Comparison of ENCODE assay signal across 8 mouse cellular contexts in the genomic region with DNA sequence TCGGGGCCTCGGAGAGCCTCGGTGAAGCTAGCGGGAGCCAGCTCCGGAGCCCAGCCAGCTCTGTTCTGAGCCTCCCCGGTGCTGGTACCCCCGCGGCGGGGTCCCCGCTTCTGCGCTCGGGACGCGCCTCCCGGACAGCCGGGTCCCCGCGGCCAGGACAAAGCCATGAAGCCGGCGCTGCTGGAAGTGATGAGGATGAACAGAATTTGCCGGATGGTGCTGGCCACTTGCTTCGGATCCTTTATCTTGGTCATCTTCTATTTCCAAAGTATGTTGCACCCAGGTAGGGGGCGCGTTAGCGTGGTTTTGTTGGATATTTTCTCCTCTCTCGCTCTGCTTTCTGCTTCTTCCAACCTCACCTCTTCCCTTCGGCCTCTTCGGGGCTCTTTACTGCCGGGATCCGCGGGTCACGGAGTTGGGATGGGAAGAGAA. TPM values are rescaled to one million over a fixed set of nuclear protein-coding genes. Genes with fewer than 3 reads are reported as not detected.
A peak's percentile ranks its signal among the peaks of the same experiment; 100 is the strongest.
DNase-seq lines count a peak whose midpoint lies in the region; ATAC-seq and TF ChIP-seq lines count a peak whose summit lies in the region.

No protein-coding gene starts in this region.

- ATAC-seq in heart, postnatal 0 days (ENCODE audit: insufficient read depth, low read depth): peak; percentile 39; the same call in 1 of the 2 replicates
- ATAC-seq in lung, embryonic 14.5 days (ENCODE audit: insufficient read depth): peak; percentile 52

- H3K36me3 ChIP-seq in embryonic facial prominence, embryonic 10.5 days (replicated peaks): no peaks in the 10 kb centered on the region
- no peaks in the 10 kb centered on the region for H3K36me3 ChIP-seq in heart, postnatal 0 days (replicated peaks; ENCODE audit: control insufficient read depth, insufficient read depth, low read length)
- no peaks in the 10 kb centered on the region for H3K36me3 ChIP-seq in lung, embryonic 14.5 days (ENCODE audit: insufficient read depth)

- H3K27ac ChIP-seq in embryonic facial prominence, embryonic 10.5 days (replicated peaks): peak overlapping the region; percentile 86
- H3K27ac ChIP-seq in heart, postnatal 0 days (ENCODE audit: low read depth): peak overlapping the region; percentile 11; the same call in 1 of the 2 replicates
- H3K27ac ChIP-seq in lung, embryonic 14.5 days (ENCODE audit: low read depth): peak overlapping the region; percentile 82

- DNase-seq in CD4-positive, CD25-positive, alpha-beta regulatory T cell, adult 2 months (ENCODE audit: low read depth, low spot score): peak; percentile 39
- DNase-seq in adipocyte (ENCODE audit: low spot score): peak; percentile 63
- DNase-seq in embryonic facial prominence, embryonic 10.5 days (ENCODE audit: low spot score): no peak
- no peak for DNase-seq in heart, postnatal 0 days (ENCODE audit: low spot score)
- DNase-seq in layer of hippocampus, adult 18-20 months (ENCODE audit: low spot score in 2 of 2): peak; percentile 57 to 73
- DNase-seq in lung, embryonic 14.5 days: peak; percentile 71
- peak; percentile 68 for DNase-seq in retina, postnatal 1 day
- no peak for DNase-seq in T-cell, adult 2 months (ENCODE audit: low spot score)

- H3K4me1 ChIP-seq in embryonic facial prominence, embryonic 10.5 days: peaks cover 41% of the 10 kb centered on the region
- peaks cover 16% of the 10 kb centered on the region for H3K4me1 ChIP-seq in heart, postnatal 0 days (ENCODE audit: control insufficient read depth, insufficient read depth)
- H3K4me1 ChIP-seq in lung, embryonic 14.5 days (ENCODE audit: insufficient read depth): peaks cover 5% of the 10 kb centered on the region

- H3K4me2 ChIP-seq in heart, postnatal 0 days (ENCODE audit: low read depth, low read length): peak overlapping the region; percentile 83
- peak overlapping the region; percentile 85 for H3K4me2 ChIP-seq in lung, embryonic 14.5 days

- no peaks in the 10 kb centered on the region for H3K9me3 ChIP-seq in embryonic facial prominence, embryonic 10.5 days
- H3K9me3 ChIP-seq in heart, postnatal 0 days (replicated peaks; ENCODE audit: control insufficient read depth, low read length): no peaks in the 10 kb centered on the region
- H3K9me3 ChIP-seq in lung, embryonic 14.5 days (ENCODE audit: low read depth, low read length): no peaks in the 10 kb centered on the region

- WGBS in embryonic facial prominence, embryonic 10.5 days: under 1% methylated on average over 32 of the region's 32 CpGs
- 0% methylated on average over 32 of the region's 32 CpGs for WGBS in heart, postnatal 0 days
- WGBS in lung, embryonic 14.5 days: under 1% methylated on average over 32 of the region's 32 CpGs

- peak overlapping the region; percentile 79 for H3K4me3 ChIP-seq in embryonic facial prominence, embryonic 10.5 days
- H3K4me3 ChIP-seq in heart, postnatal 0 days (ENCODE audit: low read depth, low read length): peak overlapping the region; percentile 59
- H3K4me3 ChIP-seq in lung, embryonic 14.5 days (ENCODE audit: low read depth, low read length): peak overlapping the region; percentile 72

- peaks cover 69% of the 10 kb centered on the region for H3K27me3 ChIP-seq in embryonic facial prominence, embryonic 10.5 days (replicated peaks; ENCODE audit: low read depth, poor library complexity, severe bottlenecking)
- H3K27me3 ChIP-seq in heart, postnatal 0 days (ENCODE audit: control insufficient read depth, insufficient read depth, low read length): peaks cover 7% of the 10 kb centered on the region; the same call in 1 of the 2 replicates
- peaks cover 8% of the 10 kb centered on the region; the same call in 1 of the 2 replicates for H3K27me3 ChIP-seq in lung, embryonic 14.5 days (ENCODE audit: insufficient read depth, low read length)

- peak overlapping the region; percentile 55 for H3K9ac ChIP-seq in heart, postnatal 0 days (replicated peaks; ENCODE audit: low read depth, low read length)
- H3K9ac ChIP-seq in lung, embryonic 14.5 days: peak overlapping the region; percentile 71

- TF ChIP-seq EP300 in heart, postnatal 0 days (IDR thresholded peaks at IDR 0.05; ENCODE audit: low read depth): no peak

- TF ChIP-seq CTCF in heart, postnatal 0 days (IDR thresholded peaks at IDR 0.05; ENCODE audit: low read depth): no peak
- TF ChIP-seq CTCF in lung, embryonic 14.5 days (IDR thresholded peaks at IDR 0.05; ENCODE audit: low read depth): peak; percentile 35

RNA-seq across cellular contexts. Expression of a gene that starts 0.4 kb away (rescaled TPM):
- polyA plus RNA-seq in embryonic facial prominence, embryonic 10.5 days (2016; fragmentation: Nextera tagmentation; extraction: Ambion mirVana): 1.1 and 1.3 TPM in 2 replicates
- 6.6 and 8.9 TPM in 2 replicates for total RNA-seq in heart, postnatal 0 days (2014; rRNA removed; ENCODE audit: low replicate concordance)
- polyA plus RNA-seq in heart, postnatal 0 days (2015; fragmentation: Nextera tagmentation; extraction: Ambion mirVana): 0.57 and 0.70 TPM in 2 replicates
- 10 to 100 TPM; 51.1 to 51.9 TPM for total RNA-seq in layer of hippocampus, adult 18-20 months (2021)
- 2.3 and 2.6 TPM in 2 replicates for polyA plus RNA-seq in lung, embryonic 14.5 days (2014; fragmentation: Nextera tagmentation; extraction: Ambion mirVana)

Comparison
In these comparisons a context has a peak if more than half of its experiments do, and no peak if none do; other contexts are left out.
1. DNase-seq: peak in CD4-positive, CD25-positive, alpha-beta regulatory T cell, adult 2 months (single experiment), adipocyte (single experiment), layer of hippocampus, adult 18-20 months (2 of 2), lung, embryonic 14.5 days (single experiment) and retina, postnatal 1 day (single experiment); none in embryonic facial prominence, embryonic 10.5 days (single experiment), heart, postnatal 0 days (single experiment) and T-cell, adult 2 months (single experiment).
2. H3K27ac ChIP-seq: peak in every context shown above with its lines; median percentile 86 in embryonic facial prominence, embryonic 10.5 days; 82 in lung, embryonic 14.5 days; 11 in heart, postnatal 0 days.
3. Peak in every context shown above with its lines, with median percentiles within 50 percentile points of each other: H3K4me3 ChIP-seq.